9 mouse cellular contexts compared by ENCODE assay signal in the genomic region with DNA sequence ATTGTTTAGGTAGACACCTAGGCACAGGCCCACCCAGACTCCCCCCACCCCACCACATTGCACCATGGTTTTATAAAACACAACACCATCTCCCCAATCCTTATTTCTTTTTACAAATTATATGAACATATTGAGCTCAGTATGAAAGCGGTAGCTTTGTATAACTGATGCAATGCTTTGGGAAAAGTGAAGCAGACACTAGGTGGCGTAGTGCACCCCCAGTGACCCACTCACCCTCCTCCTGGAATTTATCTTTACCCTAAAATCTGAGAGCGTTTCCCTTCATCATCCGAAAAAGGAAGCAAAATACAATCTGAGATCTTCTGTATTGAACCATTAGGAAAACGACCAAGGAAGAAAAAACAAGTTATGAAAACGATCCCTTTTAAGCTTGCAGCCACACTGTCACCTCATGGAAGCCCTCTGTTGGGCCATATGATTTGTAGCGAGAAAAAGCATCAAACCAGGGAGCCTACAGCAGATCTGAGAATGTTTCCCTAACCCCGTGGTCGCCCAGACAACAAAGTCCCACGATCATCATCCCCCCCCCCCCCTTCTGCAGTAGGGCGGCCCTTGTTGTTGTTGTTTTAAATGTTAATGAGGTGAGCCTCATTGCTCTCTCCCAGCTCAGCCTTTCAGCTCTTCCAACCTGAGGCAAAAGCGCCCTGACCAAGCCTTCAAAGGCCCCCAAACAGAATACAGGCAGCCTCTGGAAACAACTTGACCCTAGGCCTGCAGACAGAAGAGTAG.
DNase-seq lines count a peak whose midpoint lies in the region; ATAC-seq lines count a peak whose summit lies in the region.
"Had no signal": no experiment of that assay in that cellular context is flagged by ENCODE, and none has a peak within 500 bp of the region (broad histone marks: within the 10 kb centered on the region; RNA-seq: fewer than 3 reads in every experiment).

No protein-coding gene starts in this region.

- H3K4me3 ChIP-seq in kidney, embryonic 14.5 days (ENCODE audit: low read length), result no peak overlapping the region
- no peak overlapping the region for H3K4me3 ChIP-seq in neural tube, embryonic 15.5 days (replicated peaks)
- H3K4me3 ChIP-seq: myocyte had no signal

- no peak for DNase-seq in kidney, adult 11 months
- peak; percentile 8 for DNase-seq in NIH3T3 (ENCODE audit: low read depth)
- DNase-seq in embryo, embryonic 10 days (ENCODE audit: low spot score), result peak; percentile 71
- DNase-seq in kidney, postnatal 10 days, result peak; percentile 55
- no peak for DNase-seq in urinary bladder, postnatal 4 days (ENCODE audit: low spot score in 2 of 2)
- no peak for DNase-seq in c-Kit-positive CD71-positive TER-119-positive erythroid progenitor cells, embryonic 14.5 days (ENCODE audit: low spot score)

- H3K9ac ChIP-seq in kidney, embryonic 14.5 days (ENCODE audit: low read depth, low read length), result no peak overlapping the region
- H3K9ac ChIP-seq in neural tube, embryonic 15.5 days (replicated peaks), result no peak overlapping the region

- peak overlapping the region; percentile 71 for H3K27ac ChIP-seq in kidney, embryonic 14.5 days (ENCODE audit: low read depth, low read length)
- H3K27ac ChIP-seq in neural tube, embryonic 15.5 days (replicated peaks), result peak overlapping the region; percentile 41

- no peaks in the 10 kb centered on the region for H3K36me3 ChIP-seq in kidney, embryonic 14.5 days (ENCODE audit: control insufficient read depth, insufficient read depth, low read length)
- H3K36me3 ChIP-seq in neural tube, embryonic 15.5 days, result no peaks in the 10 kb centered on the region

- WGBS in kidney, embryonic 14.5 days, result 9% methylated on average over 12 of the region's 12 CpGs
- WGBS in neural tube, embryonic 15.5 days, result 10% methylated on average over 12 of the region's 12 CpGs

- peaks cover 35% of the 10 kb centered on the region for H3K4me1 ChIP-seq in kidney, embryonic 14.5 days (ENCODE audit: control insufficient read depth, insufficient read depth, low read length)
- peaks cover 10% of the 10 kb centered on the region for H3K4me1 ChIP-seq in neural tube, embryonic 15.5 days

- no peak overlapping the region for H3K4me2 ChIP-seq in kidney, embryonic 14.5 days (replicated peaks; ENCODE audit: low read depth, low read length)
- 0 out of 2 replicates have a peak overlapping the region, but pooled peaks have one; percentile 9 for H3K4me2 ChIP-seq in neural tube, embryonic 15.5 days

- H3K9me3 ChIP-seq in kidney, embryonic 14.5 days (ENCODE audit: control insufficient read depth, low read length), result no peaks in the 10 kb centered on the region
- no peaks in the 10 kb centered on the region for H3K9me3 ChIP-seq in neural tube, embryonic 15.5 days (replicated peaks)

- ATAC-seq in kidney, embryonic 14.5 days (ENCODE audit: low FRiP score, low TSS enrichment), result peak; percentile 34
- ATAC-seq in neural tube, embryonic 15.5 days (ENCODE audit: low FRiP score), result no peak; the same call in 1 of the 2 replicates

- no peaks in the 10 kb centered on the region for H3K27me3 ChIP-seq in kidney, embryonic 14.5 days (ENCODE audit: control insufficient read depth, insufficient read depth, low read length)
- 0 out of 2 replicates have a peak, but pooled peaks cover 2% of the 10 kb centered on the region for H3K27me3 ChIP-seq in neural tube, embryonic 15.5 days (replicated peaks)

Comparison
In these comparisons a context has a peak if more than half of its experiments do, and no peak if none do; other contexts are left out.
1. DNase-seq: peak in NIH3T3 (single experiment), embryo, embryonic 10 days (single experiment) and kidney, postnatal 10 days (single experiment); none in kidney, adult 11 months (single experiment), urinary bladder, postnatal 4 days (0 of 2) and c-Kit-positive CD71-positive TER-119-positive erythroid progenitor cells, embryonic 14.5 days (single experiment).